Mouse (Mus musculus) embryonic facial prominence, embryonic 12.5 days (tissue): ENCODE results near the gene Tcp10b. TPM values are rescaled to one million over a fixed set of nuclear protein-coding genes. Genes with fewer than 3 reads are reported as not detected.
"Not testable (repeated sequence)": the region's sequence is repeated elsewhere in the genome, so short reads cannot be mapped to it uniquely, and the experiment has no call there.

Experiments used
- ATAC-seq: fragments of 200-750 bp; cut with Nextera tagmentation; 2 replicates; pipeline ENCODE4 v1.8.0; 2017; ENCODE audit not compliant: insufficient number of reproducible peaks, insufficient read depth, low FRiP score, low TSS enrichment
- H3K27ac ChIP-seq: fragments of 300-500 bp; sonication (generic); 2 replicates; pipeline ENCODE4 v1.5.1; 2016; ENCODE audit warnings: mild to moderate bottlenecking
- H3K27me3 ChIP-seq: fragments of 300-500 bp; sonication (generic); 2 replicates; pipeline ENCODE4 v1.6.1; 2016; ENCODE audit warnings: mild to moderate bottlenecking, moderate library complexity
- H3K36me3 ChIP-seq: fragments of 300-500 bp; sonication (generic); 2 replicates; pipeline ENCODE4 v1.6.1; 2016; ENCODE audit warnings: mild to moderate bottlenecking
- H3K4me1 ChIP-seq: fragments of 300-500 bp; sonication (generic); 2 replicates; pipeline ENCODE4 v1.6.1; 2016
- H3K4me2 ChIP-seq: fragments of 300-500 bp; sonication (generic); replicated peaks from 2 replicates; pipeline ENCODE4 v1.6.1; 2016; ENCODE audit warnings: mild to moderate bottlenecking, moderate library complexity
- H3K4me3 ChIP-seq: fragments of 300-500 bp; sonication (generic); 2 replicates; pipeline ENCODE4 v1.5.1; 2016; ENCODE audit warnings: mild to moderate bottlenecking
- H3K9ac ChIP-seq: fragments of 300-500 bp; sonication (generic); 2 replicates; pipeline ENCODE4 v1.6.1; 2016; ENCODE audit warnings: mild to moderate bottlenecking, moderate library complexity
- H3K9me3 ChIP-seq: fragments of 300-500 bp; sonication (generic); 2 replicates; pipeline ENCODE4 v1.6.1; 2016; ENCODE audit warnings: mild to moderate bottlenecking, moderate library complexity
- WGBS: fragments of 180-500 bp; shearing (Covaris S2); methylation state at CpG from one replicate; pipeline ENCODE4 v1.1.7; 2016; 5-methylcytosine and 5-hydroxymethylcytosine counted together
- polyA plus RNA-seq: library from polyadenylated mRNA; unstranded; fragments of >200 nt; fragmentation: Nextera tagmentation; extraction: Ambion mirVana; gene quantifications from 2 replicates; pipeline ENCODE4 v1.2.1, GENCODE M21; 2016

Gene Tcp10b
- polyA plus RNA-seq, 1 experiment from 2014 or later: not detected

DNA sequence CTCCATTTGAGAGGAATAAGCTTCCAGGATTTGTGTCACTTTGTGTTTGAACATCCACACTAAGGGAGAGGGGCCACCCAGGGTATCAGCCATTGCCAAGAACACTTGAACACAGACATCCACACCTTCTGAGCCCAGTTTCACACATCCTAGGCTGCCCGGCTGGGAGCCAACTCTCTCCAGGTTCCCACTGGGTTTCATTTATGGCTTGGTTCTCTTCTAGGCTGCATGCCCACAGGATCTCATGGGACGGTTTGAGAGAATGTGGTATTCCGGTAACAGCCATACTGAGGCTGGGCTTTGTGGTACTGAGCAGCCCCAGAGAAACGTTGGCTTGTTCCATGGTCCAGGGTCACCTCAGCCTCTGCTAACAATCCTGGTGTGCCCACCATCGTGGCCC, 45.7 kb downstream of the Tcp10b start:
- H3K9me3 ChIP-seq, H3K4me3 ChIP-seq, H3K27me3 ChIP-seq, ATAC-seq, H3K4me1 ChIP-seq, H3K9ac ChIP-seq, H3K36me3 ChIP-seq, H3K27ac ChIP-seq, H3K4me2 ChIP-seq: not testable (repeated sequence)
- WGBS: 87% methylated on average over 5 of the region's 5 CpGs

GRCm38 (mm10) chr17:13112504-13113291, 51.8 kb downstream of the Tcp10b start:
- ATAC-seq, H3K9ac ChIP-seq, H3K4me2 ChIP-seq, H3K36me3 ChIP-seq, H3K4me3 ChIP-seq, H3K9me3 ChIP-seq, H3K27ac ChIP-seq, H3K27me3 ChIP-seq, H3K4me1 ChIP-seq: not testable (repeated sequence)
- WGBS: 59% methylated on average over 3 of the region's 9 CpGs

GRCm38 (mm10) chr17:13123308-13124038, 62.6 kb downstream of the Tcp10b start:
- H3K4me3 ChIP-seq, H3K36me3 ChIP-seq, H3K4me1 ChIP-seq, H3K9ac ChIP-seq, H3K27me3 ChIP-seq, H3K4me2 ChIP-seq, H3K9me3 ChIP-seq, H3K27ac ChIP-seq: not testable (repeated sequence)
- WGBS: 85% methylated on average over 2 of the region's 5 CpGs
- 0 out of 2 replicates have a peak, but pooled peaks have one; percentile 43 for ATAC-seq

DNA sequence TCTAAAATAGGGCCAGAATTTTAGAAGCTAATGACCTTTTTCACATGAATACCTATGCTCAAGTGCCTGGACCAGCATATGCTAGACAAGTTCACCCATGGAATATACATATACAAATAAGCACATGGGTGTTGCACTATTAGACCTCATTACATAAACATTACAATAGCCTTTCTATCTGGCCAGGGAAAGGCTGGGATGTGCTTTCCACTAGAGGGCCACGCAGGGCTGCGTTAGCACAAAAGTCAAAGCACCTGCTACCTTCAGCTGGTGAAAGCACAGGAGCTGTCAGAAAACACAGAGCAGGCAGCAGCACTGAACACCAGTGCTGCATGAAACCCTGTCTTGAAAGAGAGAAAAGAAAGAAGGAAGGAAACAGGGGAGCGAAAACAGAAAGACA, 63.3 kb downstream of the Tcp10b start:
- not testable (repeated sequence) for H3K27me3 ChIP-seq, ATAC-seq, H3K36me3 ChIP-seq, H3K9me3 ChIP-seq, H3K4me1 ChIP-seq, H3K4me3 ChIP-seq, H3K4me2 ChIP-seq, H3K27ac ChIP-seq, H3K9ac ChIP-seq
- WGBS: 42% methylated on average over 2 of the region's 3 CpGs

- ATAC-seq, H3K27me3 ChIP-seq, H3K4me2 ChIP-seq, H3K9me3 ChIP-seq, H3K4me1 ChIP-seq, H3K9ac ChIP-seq, H3K4me3 ChIP-seq, H3K27ac ChIP-seq, H3K36me3 ChIP-seq: not testable (repeated sequence)
- WGBS: no CpG with 5 or more reads among the region's 3 CpGs
Measured at GRCm38 (mm10) chr17:13129324-13129723, 68.4 kb downstream of the Tcp10b start.

DNA sequence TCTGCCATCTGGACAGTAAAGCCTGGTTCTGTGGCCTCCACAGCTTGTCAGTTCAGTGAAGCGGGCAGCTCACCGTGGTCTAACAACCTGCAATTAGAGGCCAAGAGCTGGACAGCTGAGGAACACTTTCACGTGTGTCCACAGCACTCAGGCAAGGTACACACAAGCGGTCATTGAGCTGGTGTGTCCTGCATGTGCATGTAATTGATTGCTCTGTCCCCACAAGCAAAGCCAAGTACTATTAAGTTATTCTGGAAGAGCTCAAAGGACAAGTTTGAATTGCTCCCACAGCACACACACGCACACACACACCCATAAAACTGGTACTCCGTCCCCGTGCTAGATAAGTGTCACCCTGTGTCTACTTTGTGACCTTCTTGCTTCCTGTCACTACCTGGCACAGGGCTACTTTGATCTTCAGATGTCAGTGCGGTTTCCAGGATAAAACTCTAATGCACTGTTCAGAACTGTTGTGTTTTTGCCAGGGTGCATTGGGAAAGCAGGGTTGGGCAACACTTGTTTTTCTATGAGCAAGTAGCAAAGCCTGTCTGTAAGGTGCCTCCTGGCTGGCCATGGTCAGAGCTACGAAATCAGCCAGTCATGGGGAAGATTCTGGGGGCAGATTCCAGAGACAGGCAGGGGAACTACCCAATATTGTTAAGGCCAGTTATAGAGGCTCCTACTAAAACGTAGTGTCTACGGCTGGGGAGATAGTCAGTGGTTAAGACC, 69.0 kb downstream of the Tcp10b start:
- 71% methylated on average over 9 of the region's 11 CpGs for WGBS
- not testable (repeated sequence) for H3K4me2 ChIP-seq, H3K27me3 ChIP-seq, H3K36me3 ChIP-seq, H3K27ac ChIP-seq, ATAC-seq, H3K4me1 ChIP-seq, H3K4me3 ChIP-seq, H3K9ac ChIP-seq, H3K9me3 ChIP-seq

DNA sequence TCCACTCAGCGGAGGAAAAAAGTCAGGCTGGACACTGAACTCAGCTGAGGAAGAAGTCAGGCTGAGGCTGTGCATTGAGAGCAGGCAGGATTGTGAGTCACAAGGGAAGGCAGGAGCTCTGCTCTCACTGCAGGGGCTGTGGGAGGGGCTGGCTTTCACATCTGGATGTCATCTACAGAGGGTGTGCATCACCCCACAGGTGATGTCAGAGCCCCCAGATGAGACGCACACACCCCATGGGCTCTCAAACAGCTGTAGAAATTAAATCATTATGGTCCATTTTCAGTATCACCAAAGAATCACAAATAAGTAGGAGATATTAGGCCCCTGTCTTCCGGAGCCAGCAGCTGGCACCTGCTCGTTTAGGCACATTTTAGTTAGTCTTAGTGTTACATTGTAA, 70.8 kb downstream of the Tcp10b start, which contains the start of gene Unc93a:
Unc93a (minus strand) TSS at position 101 of the 400 bp plus-strand sequence.
- not testable (repeated sequence) for H3K4me2 ChIP-seq, H3K9ac ChIP-seq, H3K4me1 ChIP-seq, ATAC-seq, H3K36me3 ChIP-seq, H3K9me3 ChIP-seq, H3K4me3 ChIP-seq, H3K27me3 ChIP-seq, H3K27ac ChIP-seq
- 85% methylated on average over 3 of the region's 4 CpGs for WGBS

Other genes starting within 250 kb of the Tcp10b start
- gene Mas1, start 193.0 kb upstream of the Tcp10b start, polyA plus RNA-seq: 0.70 and 1.3 TPM in 2 replicates
- 0.13 TPM in 1 of 2 replicates, not detected in the other for gene Mrgprh, start 185.1 kb upstream of the Tcp10b start, polyA plus RNA-seq
- gene Pnldc1, start 150.9 kb upstream of the Tcp10b start, polyA plus RNA-seq: 3.0 and 4.1 TPM in 2 replicates
- gene Tcp1, start 145.4 kb upstream of the Tcp10b start, polyA plus RNA-seq: 475 and 490 TPM in 2 replicates
- gene Mrpl18, start 144.8 kb upstream of the Tcp10b start, polyA plus RNA-seq: 161 and 171 TPM in 2 replicates
- 1.0 and 1.4 TPM in 2 replicates for gene Acat3, start 120.5 kb upstream of the Tcp10b start, polyA plus RNA-seq
- gene Acat2, start 100.4 kb upstream of the Tcp10b start, polyA plus RNA-seq: 280 and 284 TPM in 2 replicates
- gene Wtap, start 66.9 kb upstream of the Tcp10b start, polyA plus RNA-seq: 141 and 146 TPM in 2 replicates
- 83.1 and 87.8 TPM in 2 replicates for gene Sod2, start 54.3 kb upstream of the Tcp10b start, polyA plus RNA-seq
- gene Gpr31b, start 8.8 kb upstream of the Tcp10b start, polyA plus RNA-seq: not detected in 2 replicates
- gene Unc93a, start 70.7 kb downstream of the Tcp10b start, polyA plus RNA-seq: not detected in 2 replicates
- gene Smok2a, start 160.1 kb downstream of the Tcp10b start, polyA plus RNA-seq: not detected in 2 replicates
- gene Smok2b, start 169.2 kb downstream of the Tcp10b start, polyA plus RNA-seq: not detected in 2 replicates